Mouse (Mus musculus): Measurements from ENCODE around the gene Hmx1. TPM values are rescaled to one million over a fixed set of nuclear protein-coding genes. Genes with fewer than 3 reads are reported as not detected.

Hmx1 gene
- total RNA-seq, 4 experiments from 2014 or later: not detected

Other genes with a start within 250 kb of the Hmx1 start
- gene Adra2c, start 110.8 kb upstream of the Hmx1 start, total RNA-seq (2022): under 1 TPM; 0.12 to 0.31 (median 0.17) TPM
- under 1 TPM in 1 of 4 experiments, not detected in 3; 0.25 TPM for gene Cpz, start 136.6 kb downstream of the Hmx1 start, total RNA-seq (2022)
- gene Trmt44, start 186.0 kb downstream of the Hmx1 start, total RNA-seq (2022): 1 to 10 TPM; 1.2 to 1.9 (median 1.4) TPM
- gene Acox3, start 193.9 kb downstream of the Hmx1 start, total RNA-seq (2022): 10 to 100 TPM; 14.6 to 20.0 (median 17.2) TPM

Measured in gastrocnemius, adult 8-10 months (tissue).